Mouse (Mus musculus): ENCODE results near the gene Itsn1. TPM values are rescaled to one million over a fixed set of nuclear protein-coding genes. Genes with fewer than 3 reads are reported as not detected.

The Itsn1 gene
- total RNA-seq, 1 experiment from 2014 or later: 74.9 TPM

GRCm38 (mm10) chr16:91789728-91790127 lies 60.6 kb downstream of the Itsn1 start:
- peak; percentile 78 to 84 for ATAC-seq (replicated peaks in 1 of 2; ENCODE audit: insufficient read depth in 1 of 2, low FRiP score in 2 of 2, low TSS enrichment in 1 of 2, low read depth in 1 of 2, poor library complexity in 2 of 2, severe bottlenecking in 2 of 2)

GRCm38 (mm10) chr16:91792477-91793196 lies 63.6 kb downstream of the Itsn1 start:
- ATAC-seq (replicated peaks in 1 of 2; ENCODE audit: insufficient read depth in 1 of 2, low FRiP score in 2 of 2, low TSS enrichment in 1 of 2, low read depth in 1 of 2, poor library complexity in 2 of 2, severe bottlenecking in 2 of 2): no peak

GRCm38 (mm10) chr16:91793507-91794278 lies 64.6 kb downstream of the Itsn1 start:
- ATAC-seq (replicated peaks in 1 of 2; ENCODE audit: insufficient read depth in 1 of 2, low FRiP score in 2 of 2, low TSS enrichment in 1 of 2, low read depth in 1 of 2, poor library complexity in 2 of 2, severe bottlenecking in 2 of 2): peak; percentile 17 to 61

- no peak for ATAC-seq (replicated peaks in 1 of 2; ENCODE audit: insufficient read depth in 1 of 2, low FRiP score in 2 of 2, low TSS enrichment in 1 of 2, low read depth in 1 of 2, poor library complexity in 2 of 2, severe bottlenecking in 2 of 2)
Observed at GRCm38 (mm10) chr16:91794306-91794705, 65.2 kb downstream of the Itsn1 start.

GRCm38 (mm10) chr16:91795044-91795443 lies 66.0 kb downstream of the Itsn1 start:
- ATAC-seq (replicated peaks in 1 of 2; ENCODE audit: insufficient read depth in 1 of 2, low FRiP score in 2 of 2, low TSS enrichment in 1 of 2, low read depth in 1 of 2, poor library complexity in 2 of 2, severe bottlenecking in 2 of 2): no peak

- no peak for ATAC-seq (replicated peaks in 1 of 2; ENCODE audit: insufficient read depth in 1 of 2, low FRiP score in 2 of 2, low TSS enrichment in 1 of 2, low read depth in 1 of 2, poor library complexity in 2 of 2, severe bottlenecking in 2 of 2)
Observed at GRCm38 (mm10) chr16:91795606-91796005, 66.5 kb downstream of the Itsn1 start.

- ATAC-seq (replicated peaks in 1 of 2; ENCODE audit: insufficient read depth in 1 of 2, low FRiP score in 2 of 2, low TSS enrichment in 1 of 2, low read depth in 1 of 2, poor library complexity in 2 of 2, severe bottlenecking in 2 of 2): no peak
Observed at GRCm38 (mm10) chr16:91801426-91801825, 72.3 kb downstream of the Itsn1 start.

GRCm38 (mm10) chr16:91802461-91803062 lies 73.5 kb downstream of the Itsn1 start:
- ATAC-seq (replicated peaks in 1 of 2; ENCODE audit: insufficient read depth in 1 of 2, low FRiP score in 2 of 2, low TSS enrichment in 1 of 2, low read depth in 1 of 2, poor library complexity in 2 of 2, severe bottlenecking in 2 of 2): no peak

GRCm38 (mm10) chr16:91804418-91804817 lies 75.3 kb downstream of the Itsn1 start:
- peak in 1 of 2 experiments; percentile 60; a peak in 2 of 4 replicates for ATAC-seq (replicated peaks in 1 of 2; ENCODE audit: insufficient read depth in 1 of 2, low FRiP score in 2 of 2, low TSS enrichment in 1 of 2, low read depth in 1 of 2, poor library complexity in 2 of 2, severe bottlenecking in 2 of 2)

- no peak for ATAC-seq (replicated peaks in 1 of 2; ENCODE audit: insufficient read depth in 1 of 2, low FRiP score in 2 of 2, low TSS enrichment in 1 of 2, low read depth in 1 of 2, poor library complexity in 2 of 2, severe bottlenecking in 2 of 2)
Observed at GRCm38 (mm10) chr16:91804831-91805230, 75.8 kb downstream of the Itsn1 start.

- no peak for ATAC-seq (replicated peaks in 1 of 2; ENCODE audit: insufficient read depth in 1 of 2, low FRiP score in 2 of 2, low TSS enrichment in 1 of 2, low read depth in 1 of 2, poor library complexity in 2 of 2, severe bottlenecking in 2 of 2)
Observed at GRCm38 (mm10) chr16:91810235-91810634, 81.2 kb downstream of the Itsn1 start.

- no peak for ATAC-seq (replicated peaks in 1 of 2; ENCODE audit: insufficient read depth in 1 of 2, low FRiP score in 2 of 2, low TSS enrichment in 1 of 2, low read depth in 1 of 2, poor library complexity in 2 of 2, severe bottlenecking in 2 of 2)
Observed at GRCm38 (mm10) chr16:91811339-91811738, 82.3 kb downstream of the Itsn1 start.

GRCm38 (mm10) chr16:91811876-91812275 lies 82.8 kb downstream of the Itsn1 start:
- ATAC-seq (replicated peaks in 1 of 2; ENCODE audit: insufficient read depth in 1 of 2, low FRiP score in 2 of 2, low TSS enrichment in 1 of 2, low read depth in 1 of 2, poor library complexity in 2 of 2, severe bottlenecking in 2 of 2): no peak

GRCm38 (mm10) chr16:91813543-91813942 lies 84.5 kb downstream of the Itsn1 start:
- no peak for ATAC-seq (replicated peaks in 1 of 2; ENCODE audit: insufficient read depth in 1 of 2, low FRiP score in 2 of 2, low TSS enrichment in 1 of 2, low read depth in 1 of 2, poor library complexity in 2 of 2, severe bottlenecking in 2 of 2)

GRCm38 (mm10) chr16:91815067-91815466 lies 86.0 kb downstream of the Itsn1 start:
- ATAC-seq (replicated peaks in 1 of 2; ENCODE audit: insufficient read depth in 1 of 2, low FRiP score in 2 of 2, low TSS enrichment in 1 of 2, low read depth in 1 of 2, poor library complexity in 2 of 2, severe bottlenecking in 2 of 2): no peak

GRCm38 (mm10) chr16:91820299-91820698 lies 91.2 kb downstream of the Itsn1 start:
- ATAC-seq (replicated peaks in 1 of 2; ENCODE audit: insufficient read depth in 1 of 2, low FRiP score in 2 of 2, low TSS enrichment in 1 of 2, low read depth in 1 of 2, poor library complexity in 2 of 2, severe bottlenecking in 2 of 2): peak in 1 of 2 experiments; percentile 48; a peak in 2 of 4 replicates

- no peak for ATAC-seq (replicated peaks in 1 of 2; ENCODE audit: insufficient read depth in 1 of 2, low FRiP score in 2 of 2, low TSS enrichment in 1 of 2, low read depth in 1 of 2, poor library complexity in 2 of 2, severe bottlenecking in 2 of 2)
Observed at GRCm38 (mm10) chr16:91822325-91822724, 93.2 kb downstream of the Itsn1 start.

GRCm38 (mm10) chr16:91822759-91823158 lies 93.7 kb downstream of the Itsn1 start:
- ATAC-seq (replicated peaks in 1 of 2; ENCODE audit: insufficient read depth in 1 of 2, low FRiP score in 2 of 2, low TSS enrichment in 1 of 2, low read depth in 1 of 2, poor library complexity in 2 of 2, severe bottlenecking in 2 of 2): no peak

Data from hematopoietic stem cell, adult 5-6 weeks (primary cell).